Comparison of ENCODE assay signal across 18 mouse cellular contexts in genomic region chr15:67481733-67482132, GRCm38 (mm10).
DNase-seq lines count a peak whose midpoint lies in the region; ATAC-seq and TF ChIP-seq lines count a peak whose summit lies in the region.
"Had no signal": no experiment of that assay in that cellular context is flagged by ENCODE, and none has a peak within 500 bp of the region (broad histone marks: within the 10 kb centered on the region; RNA-seq: fewer than 3 reads in every experiment).

No protein-coding gene starts in this region.

- WGBS in kidney, adult 2 months, result 88% methylated on average over 2 of the region's 2 CpGs
- WGBS in liver, embryonic 16.5 days (ENCODE audit: insufficient replicate concordance), result 55% methylated on average over 2 of the region's 2 CpGs

- no peak for TF ChIP-seq POLR2A in kidney, adult 2 months (IDR thresholded peaks at IDR 0.05; ENCODE audit: low read depth, low read length)

- H3K4me2 ChIP-seq in liver, embryonic 16.5 days (ENCODE audit: low read depth, low read length), result no peak overlapping the region
- H3K4me2 ChIP-seq: forebrain, embryonic 13.5 days; heart, embryonic 13.5 days; neural tube, embryonic 15.5 days; stomach, embryonic 15.5 days had no signal

- H3K4me3 ChIP-seq in kidney, adult 2 months (ENCODE audit: insufficient read depth, low read depth, low read length), result no peak overlapping the region
- no peak overlapping the region for H3K4me3 ChIP-seq in liver, embryonic 16.5 days (ENCODE audit: low read depth, low read length)
- H3K4me3 ChIP-seq: forebrain, embryonic 13.5 days; heart, embryonic 13.5 days; hindbrain, embryonic 10.5 days; left cerebral cortex, adult 2 months; neural tube, embryonic 15.5 days; stomach, embryonic 15.5 days had no signal

- H3K9ac ChIP-seq in liver, embryonic 16.5 days (ENCODE audit: low read depth, low read length), result no peak overlapping the region
- H3K9ac ChIP-seq: forebrain, embryonic 13.5 days; heart, embryonic 13.5 days; neural tube, embryonic 15.5 days; stomach, embryonic 15.5 days had no signal

- DNase-seq in kidney, adult 2 months, result peak; percentile 13
- no peak for DNase-seq in kidney, postnatal 10 days
- DNase-seq in 416B (ENCODE audit: low read depth) (peak; percentile 69), NIH3T3 (ENCODE audit: low read depth) (peak; percentile 2)
- no peak for DNase-seq in embryo, embryonic 9.5 days (ENCODE audit: extremely low spot score)
- no peak for DNase-seq in yolk sac, embryonic 10.5 days (ENCODE audit: low spot score)
- DNase-seq: cerebellum, postnatal 36 days; spleen, adult 18-20 months had no signal

- H3K4me1 ChIP-seq in kidney, adult 2 months (ENCODE audit: control insufficient read depth, insufficient read depth, low read length), result no peaks in the 10 kb centered on the region
- no peaks in the 10 kb centered on the region for H3K4me1 ChIP-seq in liver, embryonic 16.5 days (ENCODE audit: control insufficient read depth, low read depth, low read length)
- H3K4me1 ChIP-seq: forebrain, embryonic 13.5 days; heart, embryonic 13.5 days; neural tube, embryonic 15.5 days; stomach, embryonic 15.5 days had no signal

- no peak overlapping the region for H3K27ac ChIP-seq in kidney, adult 2 months (ENCODE audit: insufficient read depth, low read depth, low read length)
- no peak overlapping the region for H3K27ac ChIP-seq in liver, embryonic 16.5 days (ENCODE audit: low read length)
- H3K27ac ChIP-seq: forebrain, embryonic 13.5 days; heart, embryonic 13.5 days; hindbrain, embryonic 10.5 days; left cerebral cortex, adult 2 months; neural tube, embryonic 15.5 days; stomach, embryonic 15.5 days had no signal

- ATAC-seq in liver, embryonic 16.5 days (ENCODE audit: low read depth), result 0 out of 2 replicates have a peak, but pooled peaks have one; percentile 35
- ATAC-seq in activated CD4-positive, CD25-positive, alpha-beta regulatory T cell, adult 4 months, result no peak
- ATAC-seq: CD4-positive, CD25-positive, alpha-beta regulatory T cell, adult 4 months; forebrain, embryonic 13.5 days; inflammation-experienced regulatory T-cells, adult 6 months had no signal

- no peak for TF ChIP-seq CTCF in kidney, adult 2 months (conservative IDR thresholded peaks at IDR 0.05; ENCODE audit: insufficient read depth, insufficient read length, low read depth, low read length)

- H3K27me3 ChIP-seq in kidney, adult 2 months (replicated peaks; ENCODE audit: control insufficient read depth, insufficient read depth, low read length), result no peaks in the 10 kb centered on the region
- no peaks in the 10 kb centered on the region for H3K27me3 ChIP-seq in liver, embryonic 16.5 days (ENCODE audit: control insufficient read depth, insufficient read depth, low read depth, low read length)
- H3K27me3 ChIP-seq: forebrain, embryonic 13.5 days; heart, embryonic 13.5 days; neural tube, embryonic 15.5 days; stomach, embryonic 15.5 days had no signal

- no peaks in the 10 kb centered on the region for H3K9me3 ChIP-seq in liver, embryonic 16.5 days (replicated peaks; ENCODE audit: control insufficient read depth, low read length)
- H3K9me3 ChIP-seq: forebrain, embryonic 13.5 days; heart, embryonic 13.5 days; hindbrain, embryonic 10.5 days; neural tube, embryonic 15.5 days; stomach, embryonic 15.5 days had no signal

- H3K36me3 ChIP-seq in kidney, adult 2 months (ENCODE audit: control insufficient read depth, insufficient read depth, low read length), result no peaks in the 10 kb centered on the region
- H3K36me3 ChIP-seq in liver, embryonic 16.5 days (ENCODE audit: control insufficient read depth, insufficient read depth), result no peaks in the 10 kb centered on the region
- H3K36me3 ChIP-seq: heart, embryonic 13.5 days; hindbrain, embryonic 10.5 days; neural tube, embryonic 15.5 days; stomach, embryonic 15.5 days had no signal

Comparison
In these comparisons a context has a peak if more than half of its experiments do, and no peak if none do; other contexts are left out.
1. DNase-seq: peak in kidney, adult 2 months (single experiment), 416B (single experiment) and NIH3T3 (single experiment); none in kidney, postnatal 10 days (single experiment), embryo, embryonic 9.5 days (single experiment) and yolk sac, embryonic 10.5 days (single experiment).